Mouse (Mus musculus) stomach, embryonic 14.5 days (tissue): ENCODE results near the gene Socs2. TPM values are rescaled to one million over a fixed set of nuclear protein-coding genes. Genes with fewer than 3 reads are reported as not detected.
"Not testable (repeated sequence)": the region's sequence is repeated elsewhere in the genome, so short reads cannot be mapped to it uniquely, and the experiment has no call there.

Experiments used
- ATAC-seq: fragments of 200-750 bp; cut with Nextera tagmentation; 2 replicates; pipeline ENCODE4 v1.8.0; 2017; ENCODE audit warnings: low read depth, moderate TSS enrichment; ENCODE audit not compliant: insufficient number of reproducible peaks, insufficient read depth, low FRiP score
- H3K27ac ChIP-seq: fragments of 300-500 bp; sonication (generic); 2 replicates; pipeline ENCODE4 v1.5.1; 2014; ENCODE audit warnings: mild to moderate bottlenecking, low read length, moderate library complexity, mixed read lengths
- H3K27me3 ChIP-seq: fragments of 300-500 bp; sonication (generic); 2 replicates; pipeline ENCODE4 v1.6.1; 2014; ENCODE audit warnings: low read length, control low read depth, mixed read lengths; ENCODE audit not compliant: control insufficient read depth, insufficient read depth
- H3K36me3 ChIP-seq: fragments of 300-500 bp; sonication (generic); 2 replicates; pipeline ENCODE4 v1.6.1; 2014; ENCODE audit warnings: mild to moderate bottlenecking, control low read depth, low read length, moderate library complexity, mixed read lengths; ENCODE audit not compliant: control insufficient read depth, insufficient read depth
- H3K4me1 ChIP-seq: fragments of 300-500 bp; sonication (generic); 2 replicates; pipeline ENCODE4 v1.6.1; 2014; ENCODE audit warnings: low read length, control low read depth, mixed read lengths; ENCODE audit not compliant: control insufficient read depth, insufficient read depth
- H3K4me2 ChIP-seq: fragments of 300-500 bp; sonication (generic); replicated peaks from 2 replicates; pipeline ENCODE4 v1.6.1; 2014; ENCODE audit warnings: low read depth, low read length, control low read depth
- H3K4me3 ChIP-seq: fragments of 300-500 bp; sonication (generic); 2 replicates; pipeline ENCODE4 v1.5.1; 2014; ENCODE audit warnings: low read depth, low read length, control low read depth
- H3K9ac ChIP-seq: fragments of 300-500 bp; sonication (generic); replicated peaks from 2 replicates; pipeline ENCODE4 v1.6.1; 2014; ENCODE audit warnings: low read depth, mild to moderate bottlenecking, control low read depth, low read length, moderate library complexity, mixed read lengths
- H3K9me3 ChIP-seq: fragments of 300-500 bp; sonication (generic); 2 replicates; pipeline ENCODE4 v1.6.1; 2016; ENCODE audit warnings: low read depth, low read length, control low read depth; ENCODE audit not compliant: control insufficient read depth
- WGBS: fragments of 180-500 bp; shearing (Covaris S2); extraction: QIAGEN DNeasy Blood & Tissue Kit; methylation state at CpG from one replicate; pipeline ENCODE4 v1.1.7; 2014; 5-methylcytosine and 5-hydroxymethylcytosine counted together
- polyA plus RNA-seq: library from polyadenylated mRNA; unstranded; fragments of >200 nt; fragmentation: Nextera tagmentation; extraction: Ambion mirVana; gene quantifications from 2 replicates; pipeline ENCODE4 v1.2.1, GENCODE M21; 2014

Socs2 gene
- polyA plus RNA-seq, 1 experiment from 2014 or later: 32.9 TPM

GRCm38 (mm10) chr10:95394819-95395812 is 21.9 kb downstream of the Socs2 start:
- peak overlapping the region; percentile 46 for H3K4me2 ChIP-seq
- H3K27ac ChIP-seq: 0 out of 2 replicates have a peak overlapping the region, but pooled peaks have one; percentile 6
- no peaks in the 10 kb centered on the region for H3K36me3 ChIP-seq
- H3K9me3 ChIP-seq: no peaks in the 10 kb centered on the region
- H3K27me3 ChIP-seq: no peaks in the 10 kb centered on the region
- ATAC-seq: no peak
- peaks cover 13% of the 10 kb centered on the region; the same call in 1 of the 2 replicates for H3K4me1 ChIP-seq
- peak overlapping the region; percentile 15; the same call in 1 of the 2 replicates for H3K4me3 ChIP-seq
- WGBS: 20% methylated on average over 25 of the region's 25 CpGs
- H3K9ac ChIP-seq: no peak overlapping the region

- Histone ChIP-seq H3K27me3 (no peaks in the 10 kb centered on the region), H3K4me3 (no peak overlapping the region), H3K27ac (no peak overlapping the region), H3K36me3 (no peaks in the 10 kb centered on the region), H3K4me2 (no peak overlapping the region), H3K9me3 (no peaks in the 10 kb centered on the region), H3K9ac (no peak overlapping the region), H3K4me1 (peaks cover 6% of the 10 kb centered on the region; the same call in 1 of the 2 replicates)
- 74% methylated on average over 8 of the region's 8 CpGs for WGBS
- no peak for ATAC-seq
Observed at GRCm38 (mm10) chr10:95392073-95392472, 24.9 kb downstream of the Socs2 start.

DNA sequence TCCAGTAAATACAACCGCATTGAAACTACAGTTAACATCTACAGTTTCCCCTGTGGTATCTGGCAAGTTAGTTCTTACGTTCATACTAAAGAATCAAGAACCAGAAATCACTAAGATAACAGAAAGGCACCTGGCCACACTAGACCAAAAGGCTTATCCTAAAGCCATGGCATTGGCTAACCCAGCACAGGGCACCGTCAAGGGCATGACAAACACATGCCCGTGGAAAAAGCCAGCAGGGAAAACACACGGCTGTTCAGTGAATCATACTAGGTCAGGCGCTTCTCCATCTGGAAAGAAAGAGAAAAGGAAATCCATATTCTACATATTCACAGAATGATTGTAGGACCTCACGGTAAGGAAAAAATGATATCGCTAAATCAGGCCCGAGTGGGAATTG is 26.1 kb downstream of the Socs2 start:
- H3K27me3 ChIP-seq: no peaks in the 10 kb centered on the region
- H3K27ac ChIP-seq: no peak overlapping the region
- no peak overlapping the region for H3K4me3 ChIP-seq
- no peaks in the 10 kb centered on the region for H3K36me3 ChIP-seq
- H3K9ac ChIP-seq: no peak overlapping the region
- H3K9me3 ChIP-seq: no peaks in the 10 kb centered on the region
- peaks cover 3% of the 10 kb centered on the region; the same call in 1 of the 2 replicates for H3K4me1 ChIP-seq
- no peak overlapping the region for H3K4me2 ChIP-seq
- ATAC-seq: no peak
- WGBS: 92% methylated on average over 9 of the region's 9 CpGs

- not testable (repeated sequence) for H3K4me3 ChIP-seq, H3K9me3 ChIP-seq, H3K4me2 ChIP-seq, H3K36me3 ChIP-seq, H3K4me1 ChIP-seq, H3K9ac ChIP-seq, H3K27ac ChIP-seq, H3K27me3 ChIP-seq, ATAC-seq
- 90% methylated on average over 5 of the region's 5 CpGs for WGBS
Observed at GRCm38 (mm10) chr10:95389805-95390204, 27.2 kb downstream of the Socs2 start.

GRCm38 (mm10) chr10:95388821-95389477 is 28.0 kb downstream of the Socs2 start:
- H3K36me3 ChIP-seq: no peaks in the 10 kb centered on the region
- H3K9me3 ChIP-seq: no peaks in the 10 kb centered on the region
- H3K9ac ChIP-seq: no peak overlapping the region
- no peaks in the 10 kb centered on the region for H3K4me1 ChIP-seq
- 65% methylated on average over 23 of the region's 23 CpGs for WGBS
- no peaks in the 10 kb centered on the region for H3K27me3 ChIP-seq
- H3K4me2 ChIP-seq: no peak overlapping the region; the same call in 1 of the 2 replicates
- no peak overlapping the region for H3K27ac ChIP-seq
- ATAC-seq: no peak
- no peak overlapping the region for H3K4me3 ChIP-seq

DNA sequence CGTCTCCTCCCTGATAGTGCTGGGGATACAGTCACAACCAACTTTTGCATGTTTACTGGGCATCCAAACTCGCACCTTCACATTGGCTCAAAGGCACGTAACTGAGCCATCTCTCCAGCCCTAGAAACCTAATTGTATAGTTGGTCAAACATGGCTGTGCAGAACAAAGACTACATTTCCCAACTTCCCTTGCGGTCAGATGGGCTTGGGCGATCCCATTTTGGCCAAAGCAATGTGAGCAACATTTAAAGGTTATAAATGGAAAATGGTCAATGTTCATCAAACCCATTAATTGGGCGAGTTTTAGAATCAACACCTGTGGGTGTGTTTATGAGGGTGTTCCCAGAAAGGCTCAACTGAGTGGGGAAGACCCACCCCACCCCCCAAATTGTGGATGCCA is 30.5 kb downstream of the Socs2 start:
- no peak overlapping the region for H3K4me3 ChIP-seq
- H3K36me3 ChIP-seq: no peaks in the 10 kb centered on the region
- H3K9me3 ChIP-seq: no peaks in the 10 kb centered on the region
- H3K27ac ChIP-seq: no peak overlapping the region
- no peak overlapping the region for H3K9ac ChIP-seq
- H3K4me2 ChIP-seq: no peak overlapping the region
- no peaks in the 10 kb centered on the region for H3K4me1 ChIP-seq
- 93% methylated on average over 6 of the region's 6 CpGs for WGBS
- H3K27me3 ChIP-seq: no peaks in the 10 kb centered on the region
- ATAC-seq: no peak

DNA sequence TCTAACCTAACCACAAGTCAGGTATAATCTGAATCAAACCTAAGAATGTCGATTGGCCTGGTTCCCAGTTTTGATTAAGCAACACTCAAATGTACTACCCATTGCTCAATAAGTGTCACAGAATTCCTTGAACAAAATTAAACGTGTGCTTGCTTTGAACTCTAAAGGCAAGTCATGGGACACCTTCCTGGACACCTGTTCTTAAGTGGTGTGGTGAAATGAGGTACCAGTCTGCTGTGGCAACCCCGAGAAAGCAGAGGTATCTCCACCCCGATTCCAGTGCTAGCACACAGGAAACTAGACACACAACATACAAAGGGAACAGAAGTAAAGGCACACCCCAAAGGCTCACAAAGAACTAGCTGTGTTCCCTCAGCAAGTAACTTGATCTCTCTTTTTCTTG is 31.2 kb downstream of the Socs2 start:
- H3K27ac ChIP-seq: no peak overlapping the region
- no peaks in the 10 kb centered on the region for H3K27me3 ChIP-seq
- no peak overlapping the region for H3K9ac ChIP-seq
- H3K4me3 ChIP-seq: no peak overlapping the region
- 60% methylated on average over 4 of the region's 4 CpGs for WGBS
- no peaks in the 10 kb centered on the region for H3K36me3 ChIP-seq
- no peak overlapping the region for H3K4me2 ChIP-seq
- H3K4me1 ChIP-seq: no peaks in the 10 kb centered on the region
- ATAC-seq: no peak
- no peaks in the 10 kb centered on the region for H3K9me3 ChIP-seq

- ATAC-seq: no peak
- H3K4me1 ChIP-seq: no peaks in the 10 kb centered on the region
- no peak overlapping the region for H3K4me2 ChIP-seq
- H3K27me3 ChIP-seq: no peaks in the 10 kb centered on the region
- H3K27ac ChIP-seq: no peak overlapping the region
- H3K36me3 ChIP-seq: no peaks in the 10 kb centered on the region
- no peak overlapping the region for H3K9ac ChIP-seq
- H3K9me3 ChIP-seq: no peaks in the 10 kb centered on the region
- H3K4me3 ChIP-seq: no peak overlapping the region
- WGBS: 86% methylated on average over 1 of the region's 1 CpGs
Observed at GRCm38 (mm10) chr10:95385081-95385480, 31.9 kb downstream of the Socs2 start.
